Mouse (Mus musculus) CH12.LX (cell line): ENCODE measurements at regions not wholly inside any gene's neighbourhood (a gene's known extent, or its start where the extent isn't known, plus 50 kb on each side); places are given as distances from the start of the nearest gene placed in this dataset.

Experiments
- BHLHE40 ChIP-seq: IDR thresholded peaks from 2 replicates; pipeline ENCODE4 v1.6.1; 2011; ENCODE audit warnings: mild to moderate bottlenecking, low read depth, low read length, improper control_type of control experiment
- CTCF ChIP-seq, 2 experiments: IDR thresholded peaks in 1 of 2; conservative IDR thresholded peaks in 1 of 2; 2 replicates each; pipeline ENCODE4 v1.5.1; 2011 to 2012; ENCODE audit warnings: low read depth in 2 of 2, low read length in 2 of 2, improper control_type of control experiment in 1 of 2, inconsistent platforms in 1 of 2, mild to moderate bottlenecking in 1 of 2, moderate library complexity in 1 of 2
- E2F4 ChIP-seq: IDR thresholded peaks from 2 replicates; pipeline ENCODE4 v1.6.1; 2011; ENCODE audit warnings: low read depth, low read length, improper control_type of control experiment; ENCODE audit not compliant: insufficient replicate concordance
- EP300 ChIP-seq: IDR thresholded peaks from 2 replicates; pipeline ENCODE4 v1.6.1; 2011; ENCODE audit warnings: low read length, improper control_type of control experiment
- MAFK ChIP-seq: IDR thresholded peaks from 2 replicates; pipeline ENCODE4 v1.6.1; 2011; ENCODE audit warnings: low read length, improper control_type of control experiment; ENCODE audit not compliant: insufficient replicate concordance
- MAX ChIP-seq: IDR thresholded peaks from 2 replicates; pipeline ENCODE4 v1.6.1; 2011; ENCODE audit warnings: low read length, improper control_type of control experiment
- MYC ChIP-seq: IDR thresholded peaks from 2 replicates; pipeline ENCODE4 v1.6.1; 2011; ENCODE audit warnings: low read depth, mild to moderate bottlenecking, improper control_type of control experiment, low read length
- POLR2A ChIP-seq: IDR thresholded peaks from 2 replicates; pipeline ENCODE4 v1.6.1; 2011; ENCODE audit warnings: low read depth, mild to moderate bottlenecking, improper control_type of control experiment, low read length
- POLR2AphosphoS2 ChIP-seq: IDR thresholded peaks from 2 replicates; pipeline ENCODE4 v1.6.1; 2011; ENCODE audit warnings: low read depth, low read length, improper control_type of control experiment
- SIN3A ChIP-seq: IDR thresholded peaks from 2 replicates; pipeline ENCODE4 v1.6.1; 2012; ENCODE audit warnings: low read length, improper control_type of control experiment, inconsistent platforms
- UBTF ChIP-seq: IDR thresholded peaks from 2 replicates; pipeline ENCODE4 v1.6.1; 2012; ENCODE audit warnings: low read depth, mild to moderate bottlenecking, inconsistent platforms, low read length, improper control_type of control experiment, moderate library complexity
- USF1 ChIP-seq: IDR thresholded peaks from 2 replicates; pipeline ENCODE4 v1.6.1; 2014; ENCODE audit warnings: low read depth, mild to moderate bottlenecking, inconsistent platforms, low read length, improper control_type of control experiment
- USF2 ChIP-seq: conservative IDR thresholded peaks from 2 replicates; pipeline ENCODE4 v1.6.1; 2011; ENCODE audit warnings: low read depth, low read length, improper control_type of control experiment
- ZNF384 ChIP-seq: IDR thresholded peaks from 2 replicates; pipeline ENCODE4 v1.6.1; 2012; ENCODE audit warnings: low read depth, low read length, improper control_type of control experiment, inconsistent platforms

DNA sequence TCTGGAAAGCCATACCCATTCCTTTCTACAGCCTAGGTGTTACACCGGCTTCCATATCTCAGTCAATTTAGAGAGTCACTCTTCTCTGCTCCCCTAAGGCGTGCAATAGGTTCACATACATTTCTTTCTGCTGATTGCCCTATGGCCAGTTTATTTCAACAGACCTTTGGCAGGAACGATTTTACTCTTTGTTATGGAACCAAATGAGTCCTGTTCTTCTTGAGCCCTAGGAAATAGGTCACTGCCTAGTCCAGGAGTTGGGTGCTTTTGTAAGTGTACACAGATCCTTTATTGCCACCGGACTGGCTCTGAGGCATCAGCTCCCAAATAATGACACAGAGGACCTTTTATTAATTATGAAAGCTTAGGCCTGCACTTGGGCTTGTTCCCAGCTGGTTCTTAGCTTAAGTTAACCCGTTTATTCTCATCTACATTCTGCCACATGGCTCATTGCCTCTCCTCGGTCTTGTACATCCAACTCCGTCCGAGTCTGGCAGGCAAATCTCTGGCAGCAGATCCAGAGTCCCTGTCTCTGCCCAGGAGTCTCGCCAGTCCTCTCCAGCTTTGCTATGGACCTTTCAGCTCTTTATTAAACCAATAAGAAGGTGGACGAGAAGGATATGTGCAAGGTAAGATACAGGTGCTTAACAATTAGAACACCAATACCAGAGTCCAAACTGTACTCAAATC lies 287.7 kb upstream of the Rgma start:
- TF ChIP-seq MAFK (no peak), EP300 (no peak), USF2 (no peak), MYC (no peak), POLR2A (no peak), CTCF (conservative IDR thresholded peaks at IDR 0.05 in 1 of 2, IDR thresholded peaks at IDR 0.05 in 1 of 2; ENCODE audit: low read depth in 2 of 2, low read length in 2 of 2) (no peak), MAX (no peak), POLR2AphosphoS2 (no peak), USF1 (no peak), UBTF (no peak), ZNF384 (no peak), BHLHE40 (no peak), E2F4 (no peak), SIN3A (no peak)
